Mouse (Mus musculus) erythroblast, embryonic 14.5 days (primary cell): ENCODE measurements around the gene Dnajb1.

Experiments used
- GATA1 ChIP-seq: IDR thresholded peaks from 2 replicates; pipeline ENCODE4 v1.6.1; 2012; ENCODE audit warnings: low read length, inconsistent platforms, mixed read lengths
- TAL1 ChIP-seq: IDR thresholded peaks from 3 replicates; pipeline ENCODE4 v1.6.1; 2012; ENCODE audit warnings: low read length, inconsistent platforms, mixed read lengths

GRCm38 (mm10) chr8:83613695-83614094 is 5.7 kb downstream of the Dnajb1 start:
- TF ChIP-seq GATA1 = no peak
- no peak for TF ChIP-seq TAL1
